Mouse (Mus musculus): ENCODE results near the gene Scgb1b30. TPM values are rescaled to one million over a fixed set of nuclear protein-coding genes. Genes with fewer than 3 reads are reported as not detected.

Gene Scgb1b30
- polyA plus RNA-seq, 1 experiment from 2014 or later: not detected

Other genes starting within 250 kb of the Scgb1b30 start
- not detected in 2 replicates for gene Scgb2b26, start 150.4 kb upstream of the Scgb1b30 start, polyA plus RNA-seq (2015; fragmentation: Nextera tagmentation; extraction: Ambion mirVana)
- gene Scgb2b27, start 81.5 kb upstream of the Scgb1b30 start, polyA plus RNA-seq (2015; fragmentation: Nextera tagmentation; extraction: Ambion mirVana): not detected in 2 replicates
- gene Scgb1b27, start 73.9 kb upstream of the Scgb1b30 start, polyA plus RNA-seq (2015; fragmentation: Nextera tagmentation; extraction: Ambion mirVana): not detected in 2 replicates
- 2.1 and 4.5 TPM in 2 replicates for gene Wtip, start 37.8 kb downstream of the Scgb1b30 start, polyA plus RNA-seq (2015; fragmentation: Nextera tagmentation; extraction: Ambion mirVana)
- 197 and 220 TPM in 2 replicates for gene Uba2, start 74.2 kb downstream of the Scgb1b30 start, polyA plus RNA-seq (2015; fragmentation: Nextera tagmentation; extraction: Ambion mirVana)
- 71.2 and 92.6 TPM in 2 replicates for gene Pdcd2l, start 101.2 kb downstream of the Scgb1b30 start, polyA plus RNA-seq (2015; fragmentation: Nextera tagmentation; extraction: Ambion mirVana)
- 175 and 213 TPM in 2 replicates for gene Gpi1, start 134.9 kb downstream of the Scgb1b30 start, polyA plus RNA-seq (2015; fragmentation: Nextera tagmentation; extraction: Ambion mirVana)
- 0.73 TPM in 1 of 2 replicates, not detected in the other for gene Gm6096, start 155.6 kb downstream of the Scgb1b30 start, polyA plus RNA-seq (2015; fragmentation: Nextera tagmentation; extraction: Ambion mirVana)
- gene 4931406P16Rik, start 218.1 kb downstream of the Scgb1b30 start, polyA plus RNA-seq (2015; fragmentation: Nextera tagmentation; extraction: Ambion mirVana): 28.2 and 31.5 TPM in 2 replicates